Mouse (Mus musculus): ENCODE measurements around the gene Arl2. TPM values are rescaled to one million over a fixed set of nuclear protein-coding genes. Genes with fewer than 3 reads are reported as not detected.
"Not testable (repeated sequence)": the region's sequence is repeated elsewhere in the genome, so short reads cannot be mapped to it uniquely, and the experiment has no call there.

The Arl2 gene
- polyA plus RNA-seq, 1 experiment from 2014 or later, result 61.8 TPM

GRCm38 (mm10) chr19:6157220-6157619, 15.9 kb upstream of the Arl2 start:
- Histone ChIP-seq H3K27ac (ENCODE audit: low read depth, low read length) (no peak overlapping the region), H3K4me1 (ENCODE audit: control insufficient read depth, insufficient read depth, low read length) (no peaks in the 10 kb centered on the region), H3K4me3 (ENCODE audit: low read depth, low read length) (no peak overlapping the region), H3K9me3 (replicated peaks; ENCODE audit: control insufficient read depth, low read length) (no peaks in the 10 kb centered on the region), H3K9ac (ENCODE audit: low read depth, low read length) (no peak overlapping the region), H3K4me2 (no peak overlapping the region), H3K36me3 (ENCODE audit: control insufficient read depth, insufficient read depth, low read length) (no peaks in the 10 kb centered on the region), H3K27me3 (ENCODE audit: control insufficient read depth, insufficient read depth, low read length) (0 out of 2 replicates have a peak, but pooled peaks cover 3% of the 10 kb centered on the region)
- WGBS (ENCODE audit: insufficient replicate concordance), result 69% methylated on average over 6 of the region's 6 CpGs
- no peak for ATAC-seq (replicated peaks; ENCODE audit: insufficient number of reproducible peaks, low FRiP score, low TSS enrichment)

- H3K27me3 ChIP-seq (ENCODE audit: control insufficient read depth, insufficient read depth, low read length), result 0 out of 2 replicates have a peak, but pooled peaks cover 3% of the 10 kb centered on the region
- no peak overlapping the region for H3K4me2 ChIP-seq
- ATAC-seq (replicated peaks; ENCODE audit: insufficient number of reproducible peaks, low FRiP score, low TSS enrichment), result no peak
- WGBS (ENCODE audit: insufficient replicate concordance), result 58% methylated on average over 8 of the region's 8 CpGs
- 0 out of 2 replicates have a peak overlapping the region, but pooled peaks have one; percentile 46 for H3K9ac ChIP-seq (ENCODE audit: low read depth, low read length)
- H3K9me3 ChIP-seq (replicated peaks; ENCODE audit: control insufficient read depth, low read length), result no peaks in the 10 kb centered on the region
- no peak overlapping the region for H3K4me3 ChIP-seq (ENCODE audit: low read depth, low read length)
- no peaks in the 10 kb centered on the region for H3K4me1 ChIP-seq (ENCODE audit: control insufficient read depth, insufficient read depth, low read length)
- no peak overlapping the region for H3K27ac ChIP-seq (ENCODE audit: low read depth, low read length)
- no peaks in the 10 kb centered on the region for H3K36me3 ChIP-seq (ENCODE audit: control insufficient read depth, insufficient read depth, low read length)
Observed at GRCm38 (mm10) chr19:6156372-6156771, 15.0 kb upstream of the Arl2 start.

- Histone ChIP-seq H3K4me1 (ENCODE audit: control insufficient read depth, insufficient read depth, low read length) (no peaks in the 10 kb centered on the region), H3K4me2 (no peak overlapping the region), H3K9me3 (replicated peaks; ENCODE audit: control insufficient read depth, low read length) (no peaks in the 10 kb centered on the region), H3K27me3 (ENCODE audit: control insufficient read depth, insufficient read depth, low read length) (no peaks in the 10 kb centered on the region), H3K36me3 (ENCODE audit: control insufficient read depth, insufficient read depth, low read length) (no peaks in the 10 kb centered on the region), H3K9ac (ENCODE audit: low read depth, low read length) (no peak overlapping the region), H3K27ac (ENCODE audit: low read depth, low read length) (no peak overlapping the region), H3K4me3 (ENCODE audit: low read depth, low read length) (no peak overlapping the region)
- WGBS (ENCODE audit: insufficient replicate concordance), result 79% methylated on average over 9 of the region's 9 CpGs
- ATAC-seq (replicated peaks; ENCODE audit: insufficient number of reproducible peaks, low FRiP score, low TSS enrichment), result no peak
Observed at GRCm38 (mm10) chr19:6155174-6155573, 13.8 kb upstream of the Arl2 start.

- Histone ChIP-seq H3K9me3 (replicated peaks; ENCODE audit: control insufficient read depth, low read length) (no peaks in the 10 kb centered on the region), H3K36me3 (ENCODE audit: control insufficient read depth, insufficient read depth, low read length) (no peaks in the 10 kb centered on the region), H3K27ac (ENCODE audit: low read depth, low read length) (no peak overlapping the region), H3K4me2 (no peak overlapping the region), H3K4me1 (ENCODE audit: control insufficient read depth, insufficient read depth, low read length) (no peaks in the 10 kb centered on the region), H3K9ac (ENCODE audit: low read depth, low read length) (no peak overlapping the region), H3K4me3 (ENCODE audit: low read depth, low read length) (no peak overlapping the region), H3K27me3 (ENCODE audit: control insufficient read depth, insufficient read depth, low read length) (no peaks in the 10 kb centered on the region)
- ATAC-seq (replicated peaks; ENCODE audit: insufficient number of reproducible peaks, low FRiP score, low TSS enrichment), result no peak
- 78% methylated on average over 5 of the region's 5 CpGs for WGBS (ENCODE audit: insufficient replicate concordance)
Observed at GRCm38 (mm10) chr19:6144842-6145241, 3.5 kb upstream of the Arl2 start.

GRCm38 (mm10) chr19:6140678-6141393, 512 bp downstream of the Arl2 start, which contains the start of gene Batf2:
Batf2 (plus strand) TSS chr19:6140983.
- H3K36me3 ChIP-seq (ENCODE audit: control insufficient read depth, insufficient read depth, low read length), result peaks cover under 1% of the 10 kb centered on the region; the same call in 1 of the 2 replicates
- no peaks in the 10 kb centered on the region for H3K4me1 ChIP-seq (ENCODE audit: control insufficient read depth, insufficient read depth, low read length)
- peak within 1 kb of the TSS; percentile 83 for H3K9ac ChIP-seq (ENCODE audit: low read depth, low read length)
- no peaks in the 10 kb centered on the region for H3K27me3 ChIP-seq (ENCODE audit: control insufficient read depth, insufficient read depth, low read length)
- peak within 1 kb of the TSS; percentile 96 for H3K27ac ChIP-seq (ENCODE audit: low read depth, low read length)
- under 1% methylated on average over 67 of the region's 68 CpGs for WGBS (ENCODE audit: insufficient replicate concordance)
- peak; percentile 89 for ATAC-seq (replicated peaks; ENCODE audit: insufficient number of reproducible peaks, low FRiP score, low TSS enrichment)
- peak within 1 kb of the TSS; percentile 68 for H3K4me3 ChIP-seq (ENCODE audit: low read depth, low read length)
- peak within 1 kb of the TSS; percentile 78 for H3K4me2 ChIP-seq
- no peaks in the 10 kb centered on the region for H3K9me3 ChIP-seq (replicated peaks; ENCODE audit: control insufficient read depth, low read length)

GRCm38 (mm10) chr19:6140374-6140677, 1.0 kb downstream of the Arl2 start:
- Histone ChIP-seq H3K9me3 (replicated peaks; ENCODE audit: control insufficient read depth, low read length) (no peaks in the 10 kb centered on the region), H3K36me3 (ENCODE audit: control insufficient read depth, insufficient read depth, low read length) (peaks cover 2% of the 10 kb centered on the region), H3K27me3 (ENCODE audit: control insufficient read depth, insufficient read depth, low read length) (no peaks in the 10 kb centered on the region), H3K4me2 (peak overlapping the region; percentile 78), H3K4me1 (ENCODE audit: control insufficient read depth, insufficient read depth, low read length) (no peaks in the 10 kb centered on the region), H3K4me3 (ENCODE audit: low read depth, low read length) (peak overlapping the region; percentile 68), H3K27ac (ENCODE audit: low read depth, low read length) (peak overlapping the region; percentile 96), H3K9ac (ENCODE audit: low read depth, low read length) (peak overlapping the region; percentile 83)
- ATAC-seq (replicated peaks; ENCODE audit: insufficient number of reproducible peaks, low FRiP score, low TSS enrichment), result no peak; the same call in 1 of the 2 replicates
- whole genome bisulfite sequencing (ENCODE audit: insufficient replicate concordance), result 6% methylated on average over 16 of the region's 16 CpGs

GRCm38 (mm10) chr19:6139701-6140100, 1.6 kb downstream of the Arl2 start:
- peak overlapping the region; percentile 78 for H3K4me2 ChIP-seq
- H3K27me3 ChIP-seq (ENCODE audit: control insufficient read depth, insufficient read depth, low read length), result no peaks in the 10 kb centered on the region
- no peaks in the 10 kb centered on the region for H3K9me3 ChIP-seq (replicated peaks; ENCODE audit: control insufficient read depth, low read length)
- H3K4me1 ChIP-seq (ENCODE audit: control insufficient read depth, insufficient read depth, low read length), result no peaks in the 10 kb centered on the region
- 91% methylated on average over 6 of the region's 6 CpGs for WGBS (ENCODE audit: insufficient replicate concordance)
- no peak overlapping the region for H3K27ac ChIP-seq (ENCODE audit: low read depth, low read length)
- peak overlapping the region; percentile 68; the same call in 1 of the 2 replicates for H3K4me3 ChIP-seq (ENCODE audit: low read depth, low read length)
- peak overlapping the region; percentile 83; the same call in 1 of the 2 replicates for H3K9ac ChIP-seq (ENCODE audit: low read depth, low read length)
- H3K36me3 ChIP-seq (ENCODE audit: control insufficient read depth, insufficient read depth, low read length), result peaks cover 2% of the 10 kb centered on the region
- no peak for ATAC-seq (replicated peaks; ENCODE audit: insufficient number of reproducible peaks, low FRiP score, low TSS enrichment)

GRCm38 (mm10) chr19:6136397-6136796, 5.0 kb downstream of the Arl2 start:
- 87% methylated on average over 3 of the region's 3 CpGs for WGBS (ENCODE audit: insufficient replicate concordance)
- H3K9me3 ChIP-seq (replicated peaks; ENCODE audit: control insufficient read depth, low read length), result no peaks in the 10 kb centered on the region

GRCm38 (mm10) chr19:6133197-6133596, 8.2 kb downstream of the Arl2 start:
- H3K27ac ChIP-seq (ENCODE audit: low read depth, low read length), result peak overlapping the region; percentile 70; the same call in 1 of the 2 replicates
- H3K9ac ChIP-seq (ENCODE audit: low read depth, low read length); H3K4me1 ChIP-seq (ENCODE audit: control insufficient read depth, insufficient read depth, low read length); H3K9me3 ChIP-seq (replicated peaks; ENCODE audit: control insufficient read depth, low read length); ATAC-seq (replicated peaks; ENCODE audit: insufficient number of reproducible peaks, low FRiP score, low TSS enrichment); H3K27me3 ChIP-seq (ENCODE audit: control insufficient read depth, insufficient read depth, low read length); H3K4me3 ChIP-seq (ENCODE audit: low read depth, low read length); H3K36me3 ChIP-seq (ENCODE audit: control insufficient read depth, insufficient read depth, low read length): not testable (repeated sequence)
- H3K4me2 ChIP-seq, result peak overlapping the region; percentile 37
- WGBS (ENCODE audit: insufficient replicate concordance), result 36% methylated on average over 1 of the region's 1 CpGs

More at GRCm38 (mm10) chr19:6136397-6136796, 5.0 kb downstream of the Arl2 start:
- Histone ChIP-seq H3K4me1 (ENCODE audit: control insufficient read depth, insufficient read depth, low read length) (no peaks in the 10 kb centered on the region), H3K4me3 (ENCODE audit: low read depth, low read length) (no peak overlapping the region), H3K4me2 (no peak overlapping the region), H3K36me3 (ENCODE audit: control insufficient read depth, insufficient read depth, low read length) (peaks cover 2% of the 10 kb centered on the region), H3K27me3 (ENCODE audit: control insufficient read depth, insufficient read depth, low read length) (no peaks in the 10 kb centered on the region), H3K9ac (ENCODE audit: low read depth, low read length) (no peak overlapping the region; the same call in 1 of the 2 replicates), H3K27ac (ENCODE audit: low read depth, low read length) (no peak overlapping the region)
- no peak for ATAC-seq (replicated peaks; ENCODE audit: insufficient number of reproducible peaks, low FRiP score, low TSS enrichment)

Data from heart, embryonic 11.5 days (tissue).